Mouse (Mus musculus): ENCODE results near the gene Olfr923. TPM values are rescaled to one million over a fixed set of nuclear protein-coding genes. Genes with fewer than 3 reads are reported as not detected.
"Not testable (repeated sequence)": the region's sequence is repeated elsewhere in the genome, so short reads cannot be mapped to it uniquely, and the experiment has no call there.

The Olfr923 gene
- polyA plus RNA-seq (2016; fragmentation: Nextera tagmentation; extraction: Ambion mirVana): not detected in 2 replicates

- 89% methylated on average over 1 of the region's 1 CpGs for WGBS
- Histone ChIP-seq H3K4me1 (no peaks in the 10 kb centered on the region), H3K4me3 (no peak within 1 kb of the TSS), H3K27me3 (replicated peaks; ENCODE audit: low read depth, poor library complexity, severe bottlenecking) (no peaks in the 10 kb centered on the region), H3K36me3 (replicated peaks) (no peaks in the 10 kb centered on the region), H3K9me3 (no peaks in the 10 kb centered on the region), H3K27ac (replicated peaks) (no peak within 1 kb of the TSS)
- no peak for DNase-seq (ENCODE audit: low spot score)
These were observed at the start of gene Olfr923 for GRCm38 (mm10) chr9:38826245-38826644. Gene Olfr923 (plus strand): TSS chr9:38826545.

GRCm38 (mm10) chr9:38792689-38793088 is 33.7 kb upstream of the Olfr923 start:
- WGBS: 88% methylated on average over 2 of the region's 2 CpGs
- H3K4me3 ChIP-seq: no peak overlapping the region
- H3K9me3 ChIP-seq: no peaks in the 10 kb centered on the region
- DNase-seq (ENCODE audit: low spot score): no peak
- no peaks in the 10 kb centered on the region for H3K27me3 ChIP-seq (replicated peaks; ENCODE audit: low read depth, poor library complexity, severe bottlenecking)
- H3K36me3 ChIP-seq (replicated peaks): no peaks in the 10 kb centered on the region
- H3K27ac ChIP-seq (replicated peaks): no peak overlapping the region
- no peaks in the 10 kb centered on the region for H3K4me1 ChIP-seq

GRCm38 (mm10) chr9:38805696-38806095 is 20.6 kb upstream of the Olfr923 start:
- H3K36me3 ChIP-seq (replicated peaks): no peaks in the 10 kb centered on the region
- H3K27ac ChIP-seq (replicated peaks): no peak overlapping the region
- no peaks in the 10 kb centered on the region for H3K9me3 ChIP-seq
- H3K4me3 ChIP-seq: no peak overlapping the region
- DNase-seq (ENCODE audit: low spot score): no peak
- H3K27me3 ChIP-seq (replicated peaks; ENCODE audit: low read depth, poor library complexity, severe bottlenecking): no peaks in the 10 kb centered on the region
- H3K4me1 ChIP-seq: no peaks in the 10 kb centered on the region

GRCm38 (mm10) chr9:38814314-38814713 is 12.0 kb upstream of the Olfr923 start, which contains the start of gene Olfr922:
Gene Olfr922 (plus strand): TSS chr9:38814614.
- no peaks in the 10 kb centered on the region for H3K9me3 ChIP-seq
- DNase-seq (ENCODE audit: low spot score): no peak
- 77% methylated on average over 2 of the region's 2 CpGs for WGBS
- H3K4me3 ChIP-seq: no peak within 1 kb of the TSS
- no peaks in the 10 kb centered on the region for H3K36me3 ChIP-seq (replicated peaks)
- H3K4me1 ChIP-seq: no peaks in the 10 kb centered on the region
- H3K27me3 ChIP-seq (replicated peaks; ENCODE audit: low read depth, poor library complexity, severe bottlenecking): no peaks in the 10 kb centered on the region
- no peak within 1 kb of the TSS for H3K27ac ChIP-seq (replicated peaks)

- no peaks in the 10 kb centered on the region for H3K27me3 ChIP-seq (replicated peaks; ENCODE audit: low read depth, poor library complexity, severe bottlenecking)
- WGBS: 90% methylated on average over 1 of the region's 1 CpGs
- no peaks in the 10 kb centered on the region for H3K9me3 ChIP-seq
- no peaks in the 10 kb centered on the region for H3K36me3 ChIP-seq (replicated peaks)
- H3K4me1 ChIP-seq: no peaks in the 10 kb centered on the region
- H3K27ac ChIP-seq (replicated peaks): no peak overlapping the region
- no peak for DNase-seq (ENCODE audit: low spot score)
- H3K4me3 ChIP-seq: no peak overlapping the region
These were observed 10.8 kb upstream of the Olfr923 start for GRCm38 (mm10) chr9:38815458-38815986.

- no peak overlapping the region for H3K4me3 ChIP-seq
- H3K9me3 ChIP-seq: no peaks in the 10 kb centered on the region
- H3K27me3 ChIP-seq (replicated peaks; ENCODE audit: low read depth, poor library complexity, severe bottlenecking): no peaks in the 10 kb centered on the region
- no peaks in the 10 kb centered on the region for H3K36me3 ChIP-seq (replicated peaks)
- WGBS: 81% methylated on average over 2 of the region's 2 CpGs
- no peak for DNase-seq (ENCODE audit: low spot score)
- H3K27ac ChIP-seq (replicated peaks): no peak overlapping the region
- H3K4me1 ChIP-seq: no peaks in the 10 kb centered on the region
These were observed 6.7 kb downstream of the Olfr923 start for GRCm38 (mm10) chr9:38833027-38833426.

GRCm38 (mm10) chr9:38844149-38844548 is 17.8 kb downstream of the Olfr923 start, which contains the start of gene Olfr924:
Gene Olfr924 (plus strand): TSS chr9:38844449.
- Histone ChIP-seq H3K4me3 (no peak within 1 kb of the TSS), H3K27me3 (replicated peaks; ENCODE audit: low read depth, poor library complexity, severe bottlenecking) (no peaks in the 10 kb centered on the region), H3K36me3 (replicated peaks) (no peaks in the 10 kb centered on the region), H3K9me3 (no peaks in the 10 kb centered on the region), H3K27ac (replicated peaks) (no peak within 1 kb of the TSS), H3K4me1 (no peaks in the 10 kb centered on the region)
- 87% methylated on average over 1 of the region's 1 CpGs for WGBS
- DNase-seq (ENCODE audit: low spot score): no peak

GRCm38 (mm10) chr9:38854760-38855159 is 28.4 kb downstream of the Olfr923 start, which contains the start of gene Olfr26:
Gene Olfr26 (plus strand): TSS chr9:38855060.
- H3K36me3 ChIP-seq (replicated peaks): no peaks in the 10 kb centered on the region
- H3K27ac ChIP-seq (replicated peaks): no peak within 1 kb of the TSS
- H3K4me3 ChIP-seq: no peak within 1 kb of the TSS
- no peak for DNase-seq (ENCODE audit: low spot score)
- H3K9me3 ChIP-seq: no peaks in the 10 kb centered on the region
- H3K4me1 ChIP-seq: no peaks in the 10 kb centered on the region
- no peaks in the 10 kb centered on the region for H3K27me3 ChIP-seq (replicated peaks; ENCODE audit: low read depth, poor library complexity, severe bottlenecking)

GRCm38 (mm10) chr9:38874880-38875279 is 48.5 kb downstream of the Olfr923 start:
- 62% methylated on average over 2 of the region's 2 CpGs for whole genome bisulfite sequencing
- not testable (repeated sequence) for H3K9me3 ChIP-seq; H3K36me3 ChIP-seq (replicated peaks); H3K4me1 ChIP-seq; H3K27ac ChIP-seq (replicated peaks); H3K27me3 ChIP-seq (replicated peaks; ENCODE audit: low read depth, poor library complexity, severe bottlenecking); H3K4me3 ChIP-seq; DNase-seq (ENCODE audit: low spot score)

GRCm38 (mm10) chr9:38876826-38877225 is 50.5 kb downstream of the Olfr923 start, which contains the start of gene Olfr926:
Gene Olfr926 (plus strand): TSS chr9:38877126.
- no peak for DNase-seq (ENCODE audit: low spot score)
- H3K4me3 ChIP-seq: no peak within 1 kb of the TSS
- H3K9me3 ChIP-seq: no peaks in the 10 kb centered on the region
- no peaks in the 10 kb centered on the region for H3K36me3 ChIP-seq (replicated peaks)
- H3K27ac ChIP-seq (replicated peaks): no peak within 1 kb of the TSS
- WGBS: 87% methylated on average over 2 of the region's 2 CpGs
- H3K4me1 ChIP-seq: no peaks in the 10 kb centered on the region
- no peaks in the 10 kb centered on the region for H3K27me3 ChIP-seq (replicated peaks; ENCODE audit: low read depth, poor library complexity, severe bottlenecking)

Other genes starting within 250 kb of the Olfr923 start
- gene Olfr912, start 246.4 kb upstream of the Olfr923 start, polyA plus RNA-seq (2016; fragmentation: Nextera tagmentation; extraction: Ambion mirVana): not detected in 2 replicates
- gene Olfr913, start 233.8 kb upstream of the Olfr923 start, polyA plus RNA-seq (2016; fragmentation: Nextera tagmentation; extraction: Ambion mirVana): not detected in 2 replicates
- not detected in 2 replicates for gene Olfr914, start 221.4 kb upstream of the Olfr923 start, polyA plus RNA-seq (2016; fragmentation: Nextera tagmentation; extraction: Ambion mirVana)
- gene Olfr916, start 166.7 kb upstream of the Olfr923 start, polyA plus RNA-seq (2016; fragmentation: Nextera tagmentation; extraction: Ambion mirVana): not detected in 2 replicates
- not detected in 2 replicates for gene Olfr917, start 160.7 kb upstream of the Olfr923 start, polyA plus RNA-seq (2016; fragmentation: Nextera tagmentation; extraction: Ambion mirVana)
- gene Olfr918, start 151.9 kb upstream of the Olfr923 start, polyA plus RNA-seq (2016; fragmentation: Nextera tagmentation; extraction: Ambion mirVana): not detected in 2 replicates
- gene Olfr919, start 122.9 kb upstream of the Olfr923 start, polyA plus RNA-seq (2016; fragmentation: Nextera tagmentation; extraction: Ambion mirVana): not detected in 2 replicates
- gene Vwa5a, start 108.3 kb upstream of the Olfr923 start, polyA plus RNA-seq (2016; fragmentation: Nextera tagmentation; extraction: Ambion mirVana): 7.0 and 9.2 TPM in 2 replicates
- not detected in 2 replicates for gene Olfr920, start 74.2 kb upstream of the Olfr923 start, polyA plus RNA-seq (2016; fragmentation: Nextera tagmentation; extraction: Ambion mirVana)
- not detected in 2 replicates for gene Olfr921, start 53.5 kb upstream of the Olfr923 start, polyA plus RNA-seq (2016; fragmentation: Nextera tagmentation; extraction: Ambion mirVana)
- not detected in 2 replicates for gene Olfr922, start 11.9 kb upstream of the Olfr923 start, polyA plus RNA-seq (2016; fragmentation: Nextera tagmentation; extraction: Ambion mirVana)
- not detected in 2 replicates for gene Olfr924, start 17.9 kb downstream of the Olfr923 start, polyA plus RNA-seq (2016; fragmentation: Nextera tagmentation; extraction: Ambion mirVana)
- not detected in 2 replicates for gene Olfr26, start 28.5 kb downstream of the Olfr923 start, polyA plus RNA-seq (2016; fragmentation: Nextera tagmentation; extraction: Ambion mirVana)
- gene Olfr926, start 50.6 kb downstream of the Olfr923 start, polyA plus RNA-seq (2016; fragmentation: Nextera tagmentation; extraction: Ambion mirVana): not detected in 2 replicates
- not detected in 2 replicates for gene Olfr930, start 103.3 kb downstream of the Olfr923 start, polyA plus RNA-seq (2016; fragmentation: Nextera tagmentation; extraction: Ambion mirVana)
- not detected in 2 replicates for gene Olfr933, start 145.8 kb downstream of the Olfr923 start, polyA plus RNA-seq (2016; fragmentation: Nextera tagmentation; extraction: Ambion mirVana)
- gene Olfr934, start 161.8 kb downstream of the Olfr923 start, polyA plus RNA-seq (2016; fragmentation: Nextera tagmentation; extraction: Ambion mirVana): not detected in 2 replicates
- gene Olfr935, start 173.1 kb downstream of the Olfr923 start, polyA plus RNA-seq (2016; fragmentation: Nextera tagmentation; extraction: Ambion mirVana): not detected in 2 replicates
- not detected in 2 replicates for gene Olfr146, start 196.8 kb downstream of the Olfr923 start, polyA plus RNA-seq (2016; fragmentation: Nextera tagmentation; extraction: Ambion mirVana)
- gene Olfr937, start 238.4 kb downstream of the Olfr923 start, polyA plus RNA-seq (2016; fragmentation: Nextera tagmentation; extraction: Ambion mirVana): not detected in 2 replicates

Data from embryonic facial prominence, embryonic 10.5 days (tissue).